Mouse (Mus musculus): Measurements from ENCODE around the gene Megf11. TPM values are rescaled to one million over a fixed set of nuclear protein-coding genes. Genes with fewer than 3 reads are reported as not detected.
A peak's percentile ranks its signal among the peaks of the same experiment; 100 is the strongest.

Gene Megf11
- polyA plus RNA-seq, 1 experiment from 2014 or later: 0.97 TPM

GRCm38 (mm10) chr9:64636111-64636510, 250.7 kb downstream of the Megf11 start:
- no peak overlapping the region for H3K4me2 ChIP-seq
- H3K27ac ChIP-seq: no peak overlapping the region
- no peaks in the 10 kb centered on the region for H3K36me3 ChIP-seq
- no peaks in the 10 kb centered on the region for H3K9me3 ChIP-seq
- no peak overlapping the region for H3K9ac ChIP-seq (replicated peaks)
- peaks cover 6% of the 10 kb centered on the region for H3K4me1 ChIP-seq (replicated peaks)
- WGBS: 64% methylated on average over 6 of the region's 6 CpGs
- H3K4me3 ChIP-seq (replicated peaks): no peak overlapping the region
- H3K27me3 ChIP-seq: peaks cover 36% of the 10 kb centered on the region
- no peak for ATAC-seq (ENCODE audit: insufficient number of reproducible peaks, insufficient read depth, low FRiP score, low TSS enrichment, low read depth)

GRCm38 (mm10) chr9:64636961-64637360, 251.5 kb downstream of the Megf11 start:
- H3K27ac ChIP-seq: no peak overlapping the region
- no peak for ATAC-seq (ENCODE audit: insufficient number of reproducible peaks, insufficient read depth, low FRiP score, low TSS enrichment, low read depth)
- H3K9ac ChIP-seq (replicated peaks): no peak overlapping the region
- H3K36me3 ChIP-seq: no peaks in the 10 kb centered on the region
- no peak overlapping the region for H3K4me2 ChIP-seq
- no peaks in the 10 kb centered on the region for H3K9me3 ChIP-seq
- 78% methylated on average over 2 of the region's 2 CpGs for WGBS
- no peak overlapping the region for H3K4me3 ChIP-seq (replicated peaks)
- H3K4me1 ChIP-seq (replicated peaks): peaks cover 6% of the 10 kb centered on the region
- H3K27me3 ChIP-seq: peaks cover 42% of the 10 kb centered on the region

- WGBS: 1% methylated on average over 22 of the region's 22 CpGs
- ATAC-seq (ENCODE audit: insufficient number of reproducible peaks, insufficient read depth, low FRiP score, low TSS enrichment, low read depth): 0 out of 2 replicates have a peak, but pooled peaks have one; percentile 31
- Histone ChIP-seq H3K36me3 (no peaks in the 10 kb centered on the region), H3K4me2 (peak overlapping the region; percentile 69), H3K9me3 (no peaks in the 10 kb centered on the region), H3K27ac (no peak overlapping the region), H3K9ac (replicated peaks) (no peak overlapping the region; the same call in 1 of the 2 replicates), H3K4me1 (replicated peaks) (peaks cover 6% of the 10 kb centered on the region), H3K4me3 (replicated peaks) (peak overlapping the region; percentile 34), H3K27me3 (peaks cover 42% of the 10 kb centered on the region)
Observed at GRCm38 (mm10) chr9:64638250-64638649, 252.8 kb downstream of the Megf11 start.

GRCm38 (mm10) chr9:64639664-64640063, 254.2 kb downstream of the Megf11 start:
- Histone ChIP-seq H3K9me3 (no peaks in the 10 kb centered on the region), H3K36me3 (no peaks in the 10 kb centered on the region), H3K9ac (replicated peaks) (no peak overlapping the region), H3K27ac (no peak overlapping the region), H3K4me3 (replicated peaks) (no peak overlapping the region), H3K4me1 (replicated peaks) (peaks cover 11% of the 10 kb centered on the region), H3K27me3 (peaks cover 42% of the 10 kb centered on the region), H3K4me2 (no peak overlapping the region)
- 6% methylated on average over 5 of the region's 5 CpGs for WGBS
- no peak for ATAC-seq (ENCODE audit: insufficient number of reproducible peaks, insufficient read depth, low FRiP score, low TSS enrichment, low read depth)

GRCm38 (mm10) chr9:64644129-64644528, 258.7 kb downstream of the Megf11 start:
- no peaks in the 10 kb centered on the region for H3K36me3 ChIP-seq
- H3K4me3 ChIP-seq (replicated peaks): no peak overlapping the region
- no peak for ATAC-seq (ENCODE audit: insufficient number of reproducible peaks, insufficient read depth, low FRiP score, low TSS enrichment, low read depth)
- peaks cover 16% of the 10 kb centered on the region; the same call in 1 of the 2 replicates for H3K27me3 ChIP-seq
- H3K9me3 ChIP-seq: no peaks in the 10 kb centered on the region
- no peak overlapping the region for H3K9ac ChIP-seq (replicated peaks)
- 26% methylated on average over 7 of the region's 7 CpGs for WGBS
- H3K27ac ChIP-seq: no peak overlapping the region
- no peak overlapping the region for H3K4me2 ChIP-seq
- H3K4me1 ChIP-seq (replicated peaks): 0 out of 2 replicates have a peak, but pooled peaks cover 5% of the 10 kb centered on the region

- Histone ChIP-seq H3K36me3 (no peaks in the 10 kb centered on the region), H3K9ac (replicated peaks) (no peak overlapping the region), H3K27ac (no peak overlapping the region), H3K4me3 (replicated peaks) (no peak overlapping the region), H3K4me2 (no peak overlapping the region), H3K9me3 (no peaks in the 10 kb centered on the region), H3K4me1 (replicated peaks) (0 out of 2 replicates have a peak, but pooled peaks cover 5% of the 10 kb centered on the region), H3K27me3 (peaks cover 14% of the 10 kb centered on the region; the same call in 1 of the 2 replicates)
- no peak for ATAC-seq (ENCODE audit: insufficient number of reproducible peaks, insufficient read depth, low FRiP score, low TSS enrichment, low read depth)
- WGBS: 93% methylated on average over 3 of the region's 3 CpGs
Observed at GRCm38 (mm10) chr9:64645462-64645861, 260.0 kb downstream of the Megf11 start.

- Histone ChIP-seq H3K36me3 (no peaks in the 10 kb centered on the region), H3K4me2 (no peak overlapping the region), H3K9me3 (no peaks in the 10 kb centered on the region), H3K4me3 (replicated peaks) (no peak overlapping the region), H3K9ac (replicated peaks) (no peak overlapping the region), H3K27me3 (peaks cover 3% of the 10 kb centered on the region; the same call in 1 of the 2 replicates), H3K27ac (no peak overlapping the region), H3K4me1 (replicated peaks) (0 out of 2 replicates have a peak, but pooled peaks cover 6% of the 10 kb centered on the region)
- no peak for ATAC-seq (ENCODE audit: insufficient number of reproducible peaks, insufficient read depth, low FRiP score, low TSS enrichment, low read depth)
- 60% methylated on average over 9 of the region's 9 CpGs for WGBS
Observed at GRCm38 (mm10) chr9:64649393-64649792, 264.0 kb downstream of the Megf11 start.

GRCm38 (mm10) chr9:64649892-64650291, 264.5 kb downstream of the Megf11 start:
- H3K27me3 ChIP-seq: peaks cover 3% of the 10 kb centered on the region; the same call in 1 of the 2 replicates
- H3K4me2 ChIP-seq: no peak overlapping the region
- H3K4me1 ChIP-seq (replicated peaks): 0 out of 2 replicates have a peak, but pooled peaks cover 3% of the 10 kb centered on the region
- H3K27ac ChIP-seq: no peak overlapping the region
- H3K9ac ChIP-seq (replicated peaks): no peak overlapping the region
- no peak overlapping the region for H3K4me3 ChIP-seq (replicated peaks)
- no peaks in the 10 kb centered on the region for H3K36me3 ChIP-seq
- ATAC-seq (ENCODE audit: insufficient number of reproducible peaks, insufficient read depth, low FRiP score, low TSS enrichment, low read depth): no peak
- WGBS: 22% methylated on average over 2 of the region's 2 CpGs
- no peaks in the 10 kb centered on the region for H3K9me3 ChIP-seq

GRCm38 (mm10) chr9:64651181-64651580, 265.8 kb downstream of the Megf11 start:
- no peaks in the 10 kb centered on the region for H3K9me3 ChIP-seq
- WGBS: 84% methylated on average over 1 of the region's 1 CpGs
- no peaks in the 10 kb centered on the region for H3K36me3 ChIP-seq
- peaks cover 3% of the 10 kb centered on the region; the same call in 1 of the 2 replicates for H3K27me3 ChIP-seq
- no peak overlapping the region for H3K9ac ChIP-seq (replicated peaks)
- no peak for ATAC-seq (ENCODE audit: insufficient number of reproducible peaks, insufficient read depth, low FRiP score, low TSS enrichment, low read depth)
- 0 out of 2 replicates have a peak, but pooled peaks cover 3% of the 10 kb centered on the region for H3K4me1 ChIP-seq (replicated peaks)
- H3K27ac ChIP-seq: no peak overlapping the region
- H3K4me3 ChIP-seq (replicated peaks): no peak overlapping the region
- no peak overlapping the region for H3K4me2 ChIP-seq

GRCm38 (mm10) chr9:64651689-64652088, 266.3 kb downstream of the Megf11 start:
- no peaks in the 10 kb centered on the region for H3K27me3 ChIP-seq
- H3K4me2 ChIP-seq: no peak overlapping the region
- no peak overlapping the region for H3K27ac ChIP-seq
- H3K9ac ChIP-seq (replicated peaks): no peak overlapping the region
- WGBS: 68% methylated on average over 4 of the region's 4 CpGs
- H3K9me3 ChIP-seq: no peaks in the 10 kb centered on the region
- H3K4me3 ChIP-seq (replicated peaks): no peak overlapping the region
- no peak for ATAC-seq (ENCODE audit: insufficient number of reproducible peaks, insufficient read depth, low FRiP score, low TSS enrichment, low read depth)
- no peaks in the 10 kb centered on the region for H3K36me3 ChIP-seq
- 0 out of 2 replicates have a peak, but pooled peaks cover 3% of the 10 kb centered on the region for H3K4me1 ChIP-seq (replicated peaks)

GRCm38 (mm10) chr9:64652138-64652537, 266.7 kb downstream of the Megf11 start:
- Histone ChIP-seq H3K9ac (replicated peaks) (no peak overlapping the region), H3K36me3 (no peaks in the 10 kb centered on the region), H3K9me3 (no peaks in the 10 kb centered on the region), H3K4me1 (replicated peaks) (0 out of 2 replicates have a peak, but pooled peaks cover 3% of the 10 kb centered on the region), H3K4me2 (no peak overlapping the region), H3K27me3 (no peaks in the 10 kb centered on the region), H3K4me3 (replicated peaks) (no peak overlapping the region), H3K27ac (no peak overlapping the region)
- WGBS: 62% methylated on average over 2 of the region's 2 CpGs
- no peak for ATAC-seq (ENCODE audit: insufficient number of reproducible peaks, insufficient read depth, low FRiP score, low TSS enrichment, low read depth)

GRCm38 (mm10) chr9:64652841-64653361, 267.5 kb downstream of the Megf11 start:
- Histone ChIP-seq H3K4me2 (no peak overlapping the region), H3K4me3 (replicated peaks) (no peak overlapping the region), H3K9ac (replicated peaks) (no peak overlapping the region), H3K9me3 (no peaks in the 10 kb centered on the region), H3K27ac (no peak overlapping the region), H3K36me3 (no peaks in the 10 kb centered on the region), H3K27me3 (no peaks in the 10 kb centered on the region), H3K4me1 (replicated peaks) (0 out of 2 replicates have a peak, but pooled peaks cover 3% of the 10 kb centered on the region)
- WGBS: 46% methylated on average over 10 of the region's 10 CpGs
- no peak for ATAC-seq (ENCODE audit: insufficient number of reproducible peaks, insufficient read depth, low FRiP score, low TSS enrichment, low read depth)

All from limb, embryonic 12.5 days (tissue).